Comparison of ENCODE assay signal across 31 mouse cellular contexts in genomic region chr3:80697523-80697922, GRCm38 (mm10).
DNase-seq lines count a peak whose midpoint lies in the region; ATAC-seq and TF ChIP-seq lines count a peak whose summit lies in the region.
"Had no signal": no experiment of that assay in that cellular context is flagged by ENCODE, and none has a peak within 500 bp of the region (broad histone marks: within the 10 kb centered on the region; RNA-seq: fewer than 3 reads in every experiment).

No protein-coding gene starts in this region.

- TF ChIP-seq POLR2A in cerebellum, adult 2 months (IDR thresholded peaks at IDR 0.05; ENCODE audit: borderline replicate concordance, insufficient read depth, low read length): no peak

- H3K27me3 ChIP-seq in cerebellum, adult 2 months (ENCODE audit: control insufficient read depth, insufficient read depth, low read length): no peaks in the 10 kb centered on the region
- no peaks in the 10 kb centered on the region for H3K27me3 ChIP-seq in midbrain, postnatal 0 days (ENCODE audit: insufficient read depth, low read length)
- H3K27me3 ChIP-seq: embryonic facial prominence, embryonic 12.5 days; limb, embryonic 15.5 days; liver, embryonic 13.5 days; neural tube, embryonic 12.5 days had no signal

- no peak overlapping the region for H3K4me3 ChIP-seq in cerebellum, adult 2 months (replicated peaks; ENCODE audit: insufficient read depth, low read depth, low read length)
- no peak overlapping the region for H3K4me3 ChIP-seq in midbrain, postnatal 0 days (ENCODE audit: low read depth, low read length)
- H3K4me3 ChIP-seq: embryonic facial prominence, embryonic 12.5 days; gastrocnemius, adult 2 months; limb, embryonic 10.5 days; limb, embryonic 15.5 days; liver, embryonic 13.5 days; myocyte; neural tube, embryonic 12.5 days had no signal

- H3K4me2 ChIP-seq in midbrain, postnatal 0 days (ENCODE audit: low read depth, low read length, poor library complexity, severe bottlenecking): no peak overlapping the region
- H3K4me2 ChIP-seq: embryonic facial prominence, embryonic 12.5 days; heart, embryonic 11.5 days; hindbrain, embryonic 14.5 days; limb, embryonic 15.5 days; liver, embryonic 13.5 days; lung, embryonic 14.5 days; midbrain, embryonic 11.5 days; neural tube, embryonic 12.5 days had no signal

- WGBS in cerebellum, adult 2 months: 38% methylated on average over 4 of the region's 4 CpGs
- 85% methylated on average over 4 of the region's 4 CpGs for whole genome bisulfite sequencing in midbrain, postnatal 0 days

- ATAC-seq in midbrain, postnatal 0 days (ENCODE audit: low FRiP score): no peak
- ATAC-seq: forebrain, embryonic 14.5 days; intestine, postnatal 0 days; midbrain, embryonic 16.5 days had no signal

- no peaks in the 10 kb centered on the region for H3K36me3 ChIP-seq in midbrain, postnatal 0 days (ENCODE audit: insufficient read depth, low read length)
- H3K36me3 ChIP-seq: embryonic facial prominence, embryonic 12.5 days; limb, embryonic 10.5 days; limb, embryonic 15.5 days; liver, embryonic 13.5 days; neural tube, embryonic 12.5 days had no signal

- H3K4me1 ChIP-seq in cerebellum, adult 2 months (ENCODE audit: control insufficient read depth, insufficient read depth, low read length): no peaks in the 10 kb centered on the region; the same call in 1 of the 2 replicates
- H3K4me1 ChIP-seq in midbrain, postnatal 0 days (ENCODE audit: insufficient read depth, low read length): no peaks in the 10 kb centered on the region
- H3K4me1 ChIP-seq: embryonic facial prominence, embryonic 12.5 days; limb, embryonic 10.5 days; limb, embryonic 15.5 days; liver, embryonic 13.5 days; neural tube, embryonic 12.5 days had no signal

- no peak for TF ChIP-seq CTCF in cerebellum, adult 2 months (IDR thresholded peaks at IDR 0.05; ENCODE audit: borderline replicate concordance, insufficient read depth, low read depth, low read length)
- no peak for TF ChIP-seq CTCF in midbrain, postnatal 0 days (IDR thresholded peaks at IDR 0.05)

- DNase-seq in right cerebral cortex, adult 18-20 months: peak; percentile 31
- no peak for DNase-seq in right cerebral cortex, adult 2 months (ENCODE audit: low spot score in 2 of 2)
- DNase-seq in cerebellum, adult 2 months: peak; percentile 33 to 88
- peak; percentile 35 to 58 for DNase-seq in cerebellum, postnatal 14 days
- no peak for DNase-seq in urinary bladder, adult 2 months (ENCODE audit: low spot score)
- DNase-seq in midbrain, postnatal 0 days (ENCODE audit: low spot score): no peak
- DNase-seq in urinary bladder, postnatal 25 days (ENCODE audit: low spot score): no peak
- DNase-seq: adrenal gland, postnatal 25 days; B cell, adult 2 months; embryo, embryonic 11 days; gastrocnemius, adult 2 months; gastrocnemius, postnatal 36 days; heart, adult 18-20 months; heart, postnatal 4 days; kidney, adult 9 months; kidney, postnatal 14 days; liver, embryonic 13.5 days; lung, embryonic 14.5 days; right cerebral cortex, postnatal 14 days; thymus, postnatal 14 days had no signal

- no peaks in the 10 kb centered on the region for H3K9me3 ChIP-seq in midbrain, postnatal 0 days (ENCODE audit: low read length)
- H3K9me3 ChIP-seq: embryonic facial prominence, embryonic 12.5 days; limb, embryonic 10.5 days; limb, embryonic 15.5 days; liver, embryonic 13.5 days; neural tube, embryonic 12.5 days had no signal

- no peak overlapping the region for H3K27ac ChIP-seq in cerebellum, adult 2 months (ENCODE audit: insufficient read depth, low read length)
- H3K27ac ChIP-seq in midbrain, postnatal 0 days (ENCODE audit: low read depth, low read length): no peak overlapping the region
- H3K27ac ChIP-seq: embryonic facial prominence, embryonic 12.5 days; gastrocnemius, adult 2 months; hindbrain, embryonic 14.5 days; limb, embryonic 10.5 days; limb, embryonic 15.5 days; liver, embryonic 13.5 days; neural tube, embryonic 12.5 days had no signal

- H3K9ac ChIP-seq in midbrain, postnatal 0 days (replicated peaks; ENCODE audit: low read length, poor library complexity, severe bottlenecking): no peak overlapping the region
- H3K9ac ChIP-seq: embryonic facial prominence, embryonic 12.5 days; hindbrain, embryonic 14.5 days; limb, embryonic 15.5 days; liver, embryonic 13.5 days; lung, embryonic 14.5 days; neural tube, embryonic 12.5 days had no signal

Comparison
In these comparisons a context has a peak if more than half of its experiments do, and no peak if none do; other contexts are left out.
1. DNase-seq: peak in right cerebral cortex, adult 18-20 months (single experiment), cerebellum, adult 2 months (2 of 2) and cerebellum, postnatal 14 days (2 of 2); none in right cerebral cortex, adult 2 months (0 of 2), urinary bladder, adult 2 months (single experiment), midbrain, postnatal 0 days (single experiment) and urinary bladder, postnatal 25 days (single experiment).